Mouse (Mus musculus) ES-Bruce4 (cell line): ENCODE measurements at regions not wholly inside any gene's neighbourhood (a gene's known extent, or its start where the extent isn't known, plus 50 kb on each side); places are given as distances from the start of the nearest gene placed in this dataset.

Experiments used
- CTCF ChIP-seq: IDR thresholded peaks from one replicate; pipeline ENCODE4 v1.8.1; 2011; ENCODE audit warnings: low read depth, low read length
- EP300 ChIP-seq: IDR thresholded peaks from 2 replicates; pipeline ENCODE4 v1.6.1; 2011; ENCODE audit warnings: low read depth, low read length; ENCODE audit not compliant: insufficient read depth

GRCm38 (mm10) chr15:8767624-8768571, 57.3 kb upstream of the Slc1a3 start:
- TF ChIP-seq EP300, result no peak
- TF ChIP-seq CTCF, result no peak
